Mouse (Mus musculus): ENCODE measurements around the gene Gm11937.

- no peak for TF ChIP-seq CTCF (conservative IDR thresholded peaks at IDR 0.05; ENCODE audit: low read length)
- TF ChIP-seq POU5F1 (IDR thresholded peaks at IDR 0.05; ENCODE audit: borderline replicate concordance, low read length) = no peak
- TF ChIP-seq NANOG (IDR thresholded peaks at IDR 0.05; ENCODE audit: borderline replicate concordance, low read length) = no peak
Observed at GRCm38 (mm10) chr11:99637086-99637485, 27.1 kb upstream of the Gm11937 start.
